19 mouse cellular contexts compared by ENCODE assay signal in the genomic region with DNA sequence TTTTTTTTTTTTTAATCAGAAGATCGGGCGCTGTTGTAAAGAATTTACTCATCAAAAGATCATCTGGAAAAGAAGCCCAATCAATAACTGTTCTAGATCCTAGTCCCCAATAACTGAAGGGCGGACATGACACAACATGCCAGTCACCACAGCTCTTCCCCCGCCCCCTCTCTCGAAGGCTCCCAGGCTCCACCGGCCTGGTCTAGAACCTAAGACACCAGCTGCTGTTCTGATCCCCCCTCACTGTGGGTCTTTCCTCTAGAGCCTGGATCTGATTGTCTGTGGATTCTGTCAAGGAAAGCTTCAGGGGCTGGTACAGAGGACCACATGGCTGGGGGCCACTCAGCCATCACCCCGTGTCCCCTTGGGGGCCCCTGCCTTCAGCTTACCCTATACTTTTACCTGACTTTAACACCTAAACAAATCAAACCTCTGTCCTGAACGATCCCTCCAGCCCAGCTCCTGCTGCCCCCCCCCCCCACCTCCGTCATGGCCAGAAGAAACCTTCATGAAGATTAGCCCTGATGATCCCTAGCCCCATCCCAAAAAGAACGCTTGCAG. TPM values are rescaled to one million over a fixed set of nuclear protein-coding genes. Genes with fewer than 3 reads are reported as not detected.
DNase-seq lines count a peak whose midpoint lies in the region; ATAC-seq and TF ChIP-seq lines count a peak whose summit lies in the region.
"Had no signal": no experiment of that assay in that cellular context is flagged by ENCODE, and none has a peak within 500 bp of the region (broad histone marks: within the 10 kb centered on the region; RNA-seq: fewer than 3 reads in every experiment).

No protein-coding gene starts in this region.

- intact Hi-C loops in left cerebral cortex, postnatal 10 days (cut with DNase I), result loop anchor here (10.0 kb wide), 1 partner anchor 303 kb away; no protein-coding TSS in a partner anchor

- 91% methylated on average over 10 of the region's 10 CpGs for WGBS in forebrain, embryonic 14.5 days
- WGBS in forebrain, embryonic 16.5 days, result 81% methylated on average over 10 of the region's 10 CpGs
- WGBS in lung, embryonic 14.5 days, result 79% methylated on average over 10 of the region's 10 CpGs
- 77% methylated on average over 10 of the region's 10 CpGs for whole genome bisulfite sequencing in lung, adult 2 months
- WGBS in liver, embryonic 12.5 days (ENCODE audit: insufficient replicate concordance), result 50% methylated on average over 10 of the region's 10 CpGs

- no peak overlapping the region for H3K9ac ChIP-seq in forebrain, embryonic 14.5 days (ENCODE audit: low read length)
- H3K9ac ChIP-seq in forebrain, embryonic 16.5 days (replicated peaks; ENCODE audit: low read depth, low read length), result no peak overlapping the region
- H3K9ac ChIP-seq in lung, embryonic 14.5 days, result no peak overlapping the region
- peak overlapping the region; percentile 81 for H3K9ac ChIP-seq in MEL (ENCODE audit: control insufficient read depth, low read depth, low read length, poor library complexity, severe bottlenecking)
- peak overlapping the region; percentile 29 for H3K9ac ChIP-seq in liver, embryonic 12.5 days
- H3K9ac ChIP-seq: embryonic facial prominence, embryonic 12.5 days; limb, embryonic 12.5 days had no signal

- H3K4me2 ChIP-seq in forebrain, embryonic 14.5 days (ENCODE audit: low read length), result no peak overlapping the region
- H3K4me2 ChIP-seq in forebrain, embryonic 16.5 days (ENCODE audit: low read length), result no peak overlapping the region
- no peak overlapping the region for H3K4me2 ChIP-seq in lung, embryonic 14.5 days
- H3K4me2 ChIP-seq in liver, embryonic 12.5 days, result peak overlapping the region; percentile 58
- H3K4me2 ChIP-seq: embryonic facial prominence, embryonic 12.5 days; limb, embryonic 12.5 days had no signal

- no peak for TF ChIP-seq POLR2A in lung, adult 2 months (IDR thresholded peaks at IDR 0.05; ENCODE audit: borderline replicate concordance, extremely low read depth, low read depth, low read length)
- peak; percentile 27 to 46; a peak in 2 of 4 replicates for TF ChIP-seq POLR2A in MEL (IDR thresholded peaks at IDR 0.05; ENCODE audit: control insufficient read depth in 1 of 2, insufficient read depth in 1 of 2, low read depth in 1 of 2, low read length in 2 of 2, poor library complexity in 1 of 2)

- ATAC-seq in forebrain, embryonic 14.5 days, result 0 out of 2 replicates have a peak, but pooled peaks have one; percentile 5
- ATAC-seq in forebrain, embryonic 16.5 days, result no peak
- ATAC-seq in lung, embryonic 14.5 days (ENCODE audit: insufficient read depth), result peak; percentile 3; the same call in 1 of the 2 replicates
- ATAC-seq in liver, embryonic 12.5 days, result peak; percentile 54

- 0 out of 2 replicates have a peak, but pooled peaks cover 2% of the 10 kb centered on the region for H3K4me1 ChIP-seq in forebrain, embryonic 14.5 days (ENCODE audit: control insufficient read depth, insufficient read depth, low read length)
- peaks cover 3% of the 10 kb centered on the region; the same call in 1 of the 2 replicates for H3K4me1 ChIP-seq in forebrain, embryonic 16.5 days (replicated peaks; ENCODE audit: control insufficient read depth, insufficient read depth, low read length)
- H3K4me1 ChIP-seq in lung, embryonic 14.5 days (ENCODE audit: insufficient read depth), result no peaks in the 10 kb centered on the region
- peaks cover 3% of the 10 kb centered on the region for H3K4me1 ChIP-seq in lung, adult 2 months (ENCODE audit: control insufficient read depth, insufficient read depth, low read length)
- H3K4me1 ChIP-seq in MEL (ENCODE audit: control insufficient read depth in 1 of 2, insufficient read depth in 2 of 2, low read length in 2 of 2), result peaks cover 7 to 19% of the 10 kb centered on the region in 2 experiments; a peak in 3 of 4 replicates
- H3K4me1 ChIP-seq in liver, embryonic 12.5 days, result peaks cover 40% of the 10 kb centered on the region

- no peak overlapping the region for H3K27ac ChIP-seq in forebrain, embryonic 14.5 days (ENCODE audit: low read depth, low read length)
- H3K27ac ChIP-seq in forebrain, embryonic 16.5 days (ENCODE audit: low read length), result no peak overlapping the region
- H3K27ac ChIP-seq in lung, embryonic 14.5 days (ENCODE audit: low read depth), result no peak overlapping the region
- peak overlapping the region; percentile 98 for H3K27ac ChIP-seq in MEL (ENCODE audit: control insufficient read depth, low read depth, low read length)
- H3K27ac ChIP-seq in liver, embryonic 12.5 days, result peak overlapping the region; percentile 90
- H3K27ac ChIP-seq: limb, embryonic 12.5 days had no signal

- H3K9me3 ChIP-seq in forebrain, embryonic 14.5 days (replicated peaks; ENCODE audit: control insufficient read depth, low read length), result no peaks in the 10 kb centered on the region
- H3K9me3 ChIP-seq in forebrain, embryonic 16.5 days (ENCODE audit: control insufficient read depth, low read length), result no peaks in the 10 kb centered on the region
- no peaks in the 10 kb centered on the region for H3K9me3 ChIP-seq in lung, embryonic 14.5 days (ENCODE audit: low read depth, low read length)
- no peaks in the 10 kb centered on the region for H3K9me3 ChIP-seq in MEL (replicated peaks; ENCODE audit: insufficient read depth, low read length)
- no peaks in the 10 kb centered on the region for H3K9me3 ChIP-seq in liver, embryonic 12.5 days (replicated peaks)

- TF ChIP-seq EP300 in MEL (IDR thresholded peaks at IDR 0.05; ENCODE audit: low read depth in 1 of 2, low read length in 2 of 2), result no peak

- TF ChIP-seq RAD21 in MEL (IDR thresholded peaks at IDR 0.05; ENCODE audit: low read depth, low read length), result no peak

- H3K27me3 ChIP-seq in forebrain, embryonic 14.5 days (replicated peaks; ENCODE audit: control insufficient read depth, insufficient read depth, low read length), result no peaks in the 10 kb centered on the region
- H3K27me3 ChIP-seq in forebrain, embryonic 16.5 days (replicated peaks; ENCODE audit: control insufficient read depth, insufficient read depth, low read length), result no peaks in the 10 kb centered on the region
- no peaks in the 10 kb centered on the region for H3K27me3 ChIP-seq in lung, embryonic 14.5 days (ENCODE audit: insufficient read depth, low read length)
- H3K27me3 ChIP-seq in MEL (ENCODE audit: control insufficient read depth in 1 of 2, insufficient read depth in 2 of 2, low read length in 2 of 2), result no peaks in the 10 kb centered on the region
- no peaks in the 10 kb centered on the region for H3K27me3 ChIP-seq in liver, embryonic 12.5 days (replicated peaks)
- H3K27me3 ChIP-seq: embryonic facial prominence, embryonic 12.5 days; limb, embryonic 12.5 days had no signal

- TF ChIP-seq CTCF in lung, embryonic 14.5 days (IDR thresholded peaks at IDR 0.05; ENCODE audit: low read depth), result no peak
- TF ChIP-seq CTCF in lung, adult 2 months (IDR thresholded peaks at IDR 0.05; ENCODE audit: insufficient read depth, low read length), result no peak
- no peak for TF ChIP-seq CTCF in MEL (IDR thresholded peaks at IDR 0.05 in 2 of 3, conservative IDR thresholded peaks at IDR 0.05 in 1 of 3; ENCODE audit: control insufficient read depth in 1 of 3, insufficient read depth in 1 of 3, low read depth in 2 of 3, low read length in 3 of 3, poor library complexity in 1 of 3, severe bottlenecking in 1 of 3)

- peaks cover 3% of the 10 kb centered on the region; the same call in 1 of the 2 replicates for H3K79me2 ChIP-seq in MEL (ENCODE audit: control insufficient read depth, insufficient read depth, low read length, poor library complexity)

- no peak overlapping the region for H3K4me3 ChIP-seq in forebrain, embryonic 14.5 days (ENCODE audit: low read depth, low read length)
- no peak overlapping the region for H3K4me3 ChIP-seq in forebrain, embryonic 16.5 days (replicated peaks; ENCODE audit: low read length)
- no peak overlapping the region for H3K4me3 ChIP-seq in lung, embryonic 14.5 days (ENCODE audit: low read depth, low read length)
- H3K4me3 ChIP-seq in lung, adult 2 months (replicated peaks; ENCODE audit: extremely low read depth, low read depth, low read length), result no peak overlapping the region
- H3K4me3 ChIP-seq in MEL (ENCODE audit: control insufficient read depth in 1 of 2, insufficient read depth in 1 of 2, low read depth in 2 of 2, low read length in 2 of 2), result peak overlapping the region; percentile 30 to 61
- peak overlapping the region; percentile 2; the same call in 1 of the 2 replicates for H3K4me3 ChIP-seq in liver, embryonic 12.5 days
- H3K4me3 ChIP-seq: embryonic facial prominence, embryonic 12.5 days; limb, embryonic 12.5 days had no signal

- no peaks in the 10 kb centered on the region for H3K36me3 ChIP-seq in forebrain, embryonic 14.5 days (ENCODE audit: control insufficient read depth, insufficient read depth, low read length)
- no peaks in the 10 kb centered on the region for H3K36me3 ChIP-seq in forebrain, embryonic 16.5 days (ENCODE audit: control insufficient read depth, insufficient read depth)
- H3K36me3 ChIP-seq in lung, embryonic 14.5 days (ENCODE audit: insufficient read depth), result no peaks in the 10 kb centered on the region
- H3K36me3 ChIP-seq in MEL (ENCODE audit: control insufficient read depth in 1 of 2, insufficient read depth in 2 of 2, low read length in 2 of 2), result peaks cover 0 to 10% of the 10 kb centered on the region in 2 experiments; a peak in 2 of 4 replicates
- no peaks in the 10 kb centered on the region for H3K36me3 ChIP-seq in liver, embryonic 12.5 days
- H3K36me3 ChIP-seq: embryonic facial prominence, embryonic 12.5 days; limb, embryonic 12.5 days had no signal

- no peak for DNase-seq in forebrain, embryonic 14.5 days (ENCODE audit: low spot score)
- no peak for DNase-seq in lung, embryonic 14.5 days
- no peak for DNase-seq in lung, adult 2 months
- DNase-seq in MEL (ENCODE audit: low read depth, low spot score), result peak; percentile 92
- DNase-seq in lung, adult 18-20 months, result no peak
- DNase-seq in left cerebral cortex, postnatal 10 days (ENCODE audit: extremely low spot score in 1 of 2, low spot score in 2 of 2), result no peak
- DNase-seq: adrenal gland, postnatal 25 days; cerebellum, postnatal 14 days; kidney, adult 11 months; kidney, postnatal 36 days; right cerebral cortex, postnatal 14 days; thymus, adult 18-20 months had no signal

RNA-seq across cellular contexts. Expression of a gene that starts 11.6 kb away (rescaled TPM):
- polyA plus RNA-seq in forebrain, embryonic 14.5 days (2014; fragmentation: Nextera tagmentation; extraction: Ambion mirVana), result not detected in 2 replicates
- not detected in 2 replicates for polyA plus RNA-seq in forebrain, embryonic 16.5 days (2015; fragmentation: Nextera tagmentation; extraction: Ambion mirVana)
- polyA plus RNA-seq in lung, embryonic 14.5 days (2014; fragmentation: Nextera tagmentation; extraction: Ambion mirVana), result not detected in 2 replicates
- 2,792 and 3,426 TPM in 2 replicates for polyA plus RNA-seq in lung, adult 2 months (2012; rRNA removed)
- total RNA-seq in MEL (2012; rRNA removed), result not detected in 2 replicates
- not detected for polyA plus RNA-seq in MEL (2012; ENCODE audit: insufficient read depth in 1 of 2, insufficient read length in 2 of 2, low read depth in 1 of 2, low replicate concordance in 2 of 2, missing spikeins in 1 of 2)
- polyA plus RNA-seq in liver, embryonic 12.5 days (2016; fragmentation: Nextera tagmentation; extraction: Ambion mirVana), result not detected in 2 replicates
- not detected for total RNA-seq in left cerebral cortex, postnatal 10 days (2021)
- total RNA-seq: adrenal gland, postnatal 25 days; hematopoietic stem cell, adult 5-6 weeks had no signal
- polyA plus RNA-seq: C2C12; embryonic facial prominence, embryonic 12.5 days; gonadal fat pad, adult 2 months; limb, embryonic 12.5 days had no signal

RNA-seq across cellular contexts. Expression of a gene that starts 42.8 kb away (rescaled TPM):
- 1.8 TPM in 2 replicates for polyA plus RNA-seq in forebrain, embryonic 14.5 days (2014; fragmentation: Nextera tagmentation; extraction: Ambion mirVana)
- polyA plus RNA-seq in forebrain, embryonic 16.5 days (2015; fragmentation: Nextera tagmentation; extraction: Ambion mirVana), result 1.4 and 1.7 TPM in 2 replicates
- polyA plus RNA-seq in lung, embryonic 14.5 days (2014; fragmentation: Nextera tagmentation; extraction: Ambion mirVana), result 14.4 and 14.6 TPM in 2 replicates
- polyA plus RNA-seq in lung, adult 2 months (2012; rRNA removed), result 28.0 and 32.0 TPM in 2 replicates
- 0.07 and 0.08 TPM in 2 replicates for total RNA-seq in MEL (2012; rRNA removed)
- under 1 TPM in 1 of 2 experiments, not detected in 1; 0.13 TPM for polyA plus RNA-seq in MEL (2012; ENCODE audit: insufficient read depth in 1 of 2, insufficient read length in 2 of 2, low read depth in 1 of 2, low replicate concordance in 2 of 2, missing spikeins in 1 of 2)
- polyA plus RNA-seq in liver, embryonic 12.5 days (2016; fragmentation: Nextera tagmentation; extraction: Ambion mirVana), result 4.7 and 4.8 TPM in 2 replicates
- total RNA-seq in left cerebral cortex, postnatal 10 days (2021), result 1 to 10 TPM; 3.4 to 3.8 TPM
- total RNA-seq: hematopoietic stem cell, adult 5-6 weeks had no signal

Comparison
In these comparisons a context has a peak if more than half of its experiments do, and no peak if none do; other contexts are left out.
1. RNA of a gene that starts 11.6 kb away (polyA plus RNA-seq): 2,792 to 3,426 TPM in lung, adult 2 months; not detected in forebrain, embryonic 16.5 days, not detected in liver, embryonic 12.5 days, not detected in MEL, not detected in forebrain, embryonic 14.5 days and not detected in lung, embryonic 14.5 days; every median in the first group is over 1,000 times any median in the second.
2. H3K27ac ChIP-seq: peak in MEL (single experiment) and liver, embryonic 12.5 days (single experiment); none in forebrain, embryonic 14.5 days (single experiment), forebrain, embryonic 16.5 days (single experiment) and lung, embryonic 14.5 days (single experiment).
3. H3K4me3 ChIP-seq: peak in MEL (2 of 2) and liver, embryonic 12.5 days (single experiment); none in forebrain, embryonic 14.5 days (single experiment), forebrain, embryonic 16.5 days (single experiment), lung, embryonic 14.5 days (single experiment) and lung, adult 2 months (single experiment).
4. H3K9ac ChIP-seq: peak in MEL (single experiment) and liver, embryonic 12.5 days (single experiment); none in forebrain, embryonic 14.5 days (single experiment), forebrain, embryonic 16.5 days (single experiment) and lung, embryonic 14.5 days (single experiment).